Mouse (Mus musculus) induced T-regulatory cell, adult 2 months (primary cell): ENCODE data around the gene Olfr1195.
"Not testable (repeated sequence)": the region's sequence is repeated elsewhere in the genome, so short reads cannot be mapped to it uniquely, and the experiment has no call there.

Experiments used
- DNase-seq: peaks from one replicate; pipeline ENCODE4 v3.0.0-alpha.2; 2012; ENCODE audit warnings: low read depth

The Olfr1195 gene

DNA sequence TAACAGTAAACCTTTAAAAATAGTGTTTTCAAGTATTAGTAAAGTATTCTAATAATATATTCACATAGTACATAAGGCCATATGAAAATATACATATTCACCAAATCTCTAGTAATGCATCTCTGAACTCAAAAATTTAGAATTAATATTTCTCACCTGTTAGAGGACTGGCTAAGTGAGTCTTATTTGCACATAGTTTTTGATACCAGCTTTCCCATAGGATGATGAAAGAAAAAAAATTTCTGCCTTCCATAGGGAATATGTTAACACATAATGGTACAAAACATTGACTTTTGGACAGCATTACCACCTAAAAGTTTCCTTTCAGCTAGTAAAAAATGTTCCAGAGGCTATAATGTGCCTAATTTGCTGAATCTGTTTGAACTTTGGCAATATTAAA lies at the start of gene Olfr1195:
Gene Olfr1195 (minus strand): TSS at position 101 of the 400 bp plus-strand sequence.
- no peak for DNase-seq

DNA sequence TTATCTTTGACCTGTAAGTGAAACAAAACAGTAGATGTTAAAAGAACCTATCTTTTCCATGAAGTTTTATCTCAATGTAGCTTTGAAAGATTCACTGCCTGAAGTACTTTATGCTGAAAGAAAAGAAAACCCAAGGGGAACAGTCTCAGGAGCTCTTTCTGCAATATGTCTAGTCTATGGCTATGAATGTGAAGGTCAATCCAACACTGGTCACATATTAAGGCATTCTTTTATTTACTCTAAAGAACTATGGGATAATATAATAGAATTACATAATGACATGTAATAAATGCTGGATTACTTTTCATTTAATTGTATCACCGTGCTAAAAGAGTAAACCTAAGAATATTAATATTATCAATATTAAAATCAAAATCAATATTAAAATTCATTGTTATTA lies 43.3 kb upstream of the Olfr1195 start, which contains the start of gene Olfr1197:
Gene Olfr1197 (minus strand): TSS at position 101 of the 400 bp plus-strand sequence.
- DNase-seq = no peak

DNA sequence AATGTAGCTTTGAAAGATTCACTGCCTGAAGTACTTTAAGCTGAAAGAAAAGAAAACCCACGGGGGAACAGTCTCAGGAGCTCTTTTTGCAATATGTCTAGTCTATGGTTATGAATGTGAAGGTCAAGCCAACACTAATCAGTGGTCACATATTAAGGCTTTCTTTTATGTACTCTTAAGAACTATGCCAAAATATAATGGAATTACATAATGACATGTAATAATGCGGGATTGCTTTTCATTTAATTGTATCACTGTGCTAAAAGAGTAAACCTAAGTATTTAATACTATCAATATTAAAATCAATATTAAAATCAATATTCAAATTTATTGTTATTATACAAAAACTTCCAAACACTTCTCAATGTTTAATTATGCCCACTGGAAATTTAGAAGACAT lies 15.5 kb upstream of the Olfr1195 start, which contains the start of gene Olfr1196:
Gene Olfr1196 (minus strand): TSS at position 101 of the 400 bp plus-strand sequence.
- DNase-seq = no peak

DNA sequence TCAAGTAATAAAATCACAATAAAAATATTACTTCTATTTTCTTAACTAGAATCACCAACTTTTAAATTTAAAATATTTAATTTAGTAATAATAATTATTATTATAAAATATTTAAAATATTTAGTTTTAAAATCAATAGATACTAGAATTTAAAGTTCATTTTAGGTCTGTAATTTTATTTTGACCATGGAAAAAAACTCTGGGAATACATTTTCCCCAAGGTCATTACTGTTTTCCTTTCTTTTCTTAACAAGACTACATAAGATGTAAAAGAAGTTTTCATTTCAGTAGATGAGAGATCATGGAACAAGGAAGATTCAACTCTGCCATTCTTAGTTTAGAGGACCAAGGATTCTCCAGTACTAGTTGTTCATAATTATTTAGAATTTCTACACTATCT lies 13.7 kb downstream of the Olfr1195 start, which contains the start of gene Olfr1193:
Gene Olfr1193 (plus strand): TSS at position 301 of the 400 bp plus-strand sequence.
- not testable (repeated sequence) for DNase-seq

DNA sequence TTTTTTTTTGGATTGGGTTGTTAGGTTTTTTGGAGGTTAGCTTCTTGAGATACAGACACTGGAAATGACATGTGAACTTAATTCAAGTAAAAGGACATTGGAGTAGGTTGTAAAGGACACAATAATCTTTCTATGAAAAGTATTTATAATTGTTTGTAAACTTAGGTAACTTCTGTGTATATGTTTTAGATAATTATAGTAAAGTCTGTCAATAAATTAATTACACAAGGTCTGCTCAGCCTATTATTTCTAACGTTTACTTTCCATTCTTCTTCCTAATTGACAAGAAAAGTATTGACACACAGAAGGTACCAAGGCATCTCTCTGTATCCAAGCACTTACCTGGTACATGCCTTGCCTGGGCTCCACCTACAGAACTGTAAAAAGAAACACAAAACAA lies 40.8 kb downstream of the Olfr1195 start, which contains the start of gene Olfr1192-ps1:
Gene Olfr1192-ps1 (plus strand): TSS at position 301 of the 400 bp plus-strand sequence.
- no peak for DNase-seq

DNA sequence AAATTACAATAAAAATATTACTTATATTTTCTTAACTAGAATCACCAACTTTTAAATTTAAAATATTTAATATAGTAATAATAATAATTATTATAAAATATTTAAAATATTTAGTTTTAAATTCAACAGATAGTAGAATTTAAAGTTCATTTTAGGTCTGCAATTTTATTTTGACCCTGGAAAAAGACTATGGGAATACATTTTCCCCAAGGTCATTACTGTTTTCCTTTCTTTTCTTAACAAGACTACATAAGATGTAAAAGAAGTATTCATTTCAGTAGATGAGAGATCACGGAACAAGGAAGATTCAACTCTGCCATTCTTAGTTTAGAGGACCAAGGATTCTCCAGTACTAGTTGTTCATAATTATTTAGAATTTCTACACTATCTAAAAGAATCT lies 48.7 kb downstream of the Olfr1195 start, which contains the start of gene Olfr1191-ps1:
Gene Olfr1191-ps1 (plus strand): TSS at position 301 of the 400 bp plus-strand sequence.
- not testable (repeated sequence) for DNase-seq
